Comparison of ENCODE assay signal across 9 mouse cellular contexts in the genomic region with DNA sequence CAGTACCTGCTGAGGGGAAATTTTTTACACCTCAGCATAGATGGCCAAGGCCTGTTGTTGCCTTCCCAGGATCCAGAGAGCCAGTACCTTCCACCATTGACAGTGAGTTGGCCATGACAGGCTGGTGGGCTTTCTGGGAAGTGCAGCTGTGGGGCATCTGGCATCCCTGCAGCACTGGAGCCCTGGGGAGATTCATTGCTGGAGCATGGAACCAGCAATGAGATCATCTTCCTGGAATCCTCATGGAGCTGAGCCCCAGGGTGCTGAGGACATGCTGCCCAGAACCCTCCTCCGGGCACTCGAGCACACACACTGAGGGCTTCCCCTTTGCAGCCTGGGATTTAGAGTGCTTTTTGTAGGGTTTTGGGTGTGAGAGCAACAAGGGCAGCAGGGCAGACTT. TPM values are rescaled to one million over a fixed set of nuclear protein-coding genes. Genes with fewer than 3 reads are reported as not detected.
DNase-seq lines count a peak whose midpoint lies in the region; ATAC-seq and TF ChIP-seq lines count a peak whose summit lies in the region.
"Had no signal": no experiment of that assay in that cellular context is flagged by ENCODE, and none has a peak within 500 bp of the region (broad histone marks: within the 10 kb centered on the region; RNA-seq: fewer than 3 reads in every experiment).

No protein-coding gene starts in this region.

- H3K9ac ChIP-seq in kidney, postnatal 0 days (ENCODE audit: low read depth, low read length): 0 out of 2 replicates have a peak overlapping the region, but pooled peaks have one; percentile 13
- H3K9ac ChIP-seq in intestine, embryonic 16.5 days (ENCODE audit: low read depth, low read length): 0 out of 2 replicates have a peak overlapping the region, but pooled peaks have one; percentile 0
- H3K9ac ChIP-seq in forebrain, postnatal 0 days: no peak overlapping the region

- TF ChIP-seq CTCF in gastrocnemius, adult 2 months (IDR thresholded peaks at IDR 0.05): no peak
- TF ChIP-seq CTCF in kidney, postnatal 0 days (IDR thresholded peaks at IDR 0.05; ENCODE audit: low read depth): no peak
- TF ChIP-seq CTCF in E14TG2a.4 (conservative IDR thresholded peaks at IDR 0.05; ENCODE audit: low read length): no peak
- TF ChIP-seq CTCF in forebrain, postnatal 0 days (IDR thresholded peaks at IDR 0.05; ENCODE audit: low read depth): no peak

- no peaks in the 10 kb centered on the region for H3K9me3 ChIP-seq in kidney, postnatal 0 days (replicated peaks; ENCODE audit: low read length)
- no peaks in the 10 kb centered on the region for H3K9me3 ChIP-seq in E14TG2a.4 (ENCODE audit: low read length)
- H3K9me3 ChIP-seq in intestine, embryonic 16.5 days (ENCODE audit: control insufficient read depth, low read length): no peaks in the 10 kb centered on the region
- no peaks in the 10 kb centered on the region for H3K9me3 ChIP-seq in forebrain, postnatal 0 days (ENCODE audit: low read length)

- no peak for ATAC-seq in kidney, postnatal 0 days (replicated peaks; ENCODE audit: low FRiP score, low read depth)
- no peak for ATAC-seq in intestine, embryonic 16.5 days
- ATAC-seq in forebrain, postnatal 0 days: no peak
- ATAC-seq: hindbrain, postnatal 0 days had no signal

- no peak overlapping the region for H3K4me3 ChIP-seq in gastrocnemius, adult 2 months
- H3K4me3 ChIP-seq in kidney, postnatal 0 days (replicated peaks; ENCODE audit: low read depth, low read length): no peak overlapping the region
- H3K4me3 ChIP-seq in E14TG2a.4 (replicated peaks; ENCODE audit: low read length): peak overlapping the region; percentile 52; the same call in 1 of the 2 replicates
- no peak overlapping the region for H3K4me3 ChIP-seq in intestine, embryonic 16.5 days (ENCODE audit: low read length)
- no peak overlapping the region for H3K4me3 ChIP-seq in forebrain, postnatal 0 days (ENCODE audit: low read depth, low read length)

- no peak overlapping the region for H3K4me2 ChIP-seq in kidney, postnatal 0 days (ENCODE audit: low read length)
- H3K4me2 ChIP-seq in intestine, embryonic 16.5 days (ENCODE audit: low read depth, low read length): no peak overlapping the region
- no peak overlapping the region for H3K4me2 ChIP-seq in forebrain, postnatal 0 days (ENCODE audit: low read depth)

- intact Hi-C loops in gastrocnemius, adult 2 months (cut with DNase I): no loop called here

- no peaks in the 10 kb centered on the region; the same call in 1 of the 2 replicates for H3K36me3 ChIP-seq in kidney, postnatal 0 days (ENCODE audit: insufficient read depth, low read length)
- H3K36me3 ChIP-seq in E14TG2a.4 (ENCODE audit: insufficient read depth, low read length): peaks cover 77% of the 10 kb centered on the region
- H3K36me3 ChIP-seq in intestine, embryonic 16.5 days (ENCODE audit: control insufficient read depth, insufficient read depth, low read length): no peaks in the 10 kb centered on the region; the same call in 1 of the 2 replicates
- peaks cover 5% of the 10 kb centered on the region; the same call in 1 of the 2 replicates for H3K36me3 ChIP-seq in forebrain, postnatal 0 days (ENCODE audit: insufficient read depth)

- H3K27ac ChIP-seq in gastrocnemius, adult 2 months: peak overlapping the region; percentile 78
- no peak overlapping the region for H3K27ac ChIP-seq in kidney, postnatal 0 days
- peak overlapping the region; percentile 16; the same call in 1 of the 2 replicates for H3K27ac ChIP-seq in intestine, embryonic 16.5 days (ENCODE audit: low read length)
- no peak overlapping the region for H3K27ac ChIP-seq in forebrain, postnatal 0 days (ENCODE audit: low read depth, low read length)

- WGBS in kidney, postnatal 0 days: 63% methylated on average over 2 of the region's 2 CpGs
- 52% methylated on average over 2 of the region's 2 CpGs for WGBS in intestine, embryonic 16.5 days
- 52% methylated on average over 2 of the region's 2 CpGs for WGBS in forebrain, postnatal 0 days

- no peak for DNase-seq in gastrocnemius, adult 2 months
- no peak for DNase-seq in gastrocnemius, adult 18-20 months (ENCODE audit: low spot score)
- DNase-seq in kidney, postnatal 0 days (ENCODE audit: low spot score): no peak
- DNase-seq in kidney, adult 9 months: no peak
- no peak for DNase-seq in forebrain, postnatal 0 days
- DNase-seq in Muller cell, postnatal 12 days (ENCODE audit: inconsistent ontology term): no peak

- no peaks in the 10 kb centered on the region for H3K27me3 ChIP-seq in kidney, postnatal 0 days (ENCODE audit: insufficient read depth, low read length)
- H3K27me3 ChIP-seq in E14TG2a.4 (ENCODE audit: insufficient read depth, low read length): no peaks in the 10 kb centered on the region
- no peaks in the 10 kb centered on the region for H3K27me3 ChIP-seq in intestine, embryonic 16.5 days (replicated peaks; ENCODE audit: control insufficient read depth, insufficient read depth, low read length)
- no peaks in the 10 kb centered on the region for H3K27me3 ChIP-seq in forebrain, postnatal 0 days (ENCODE audit: insufficient read depth, low read length)

- H3K4me1 ChIP-seq in kidney, postnatal 0 days (replicated peaks; ENCODE audit: insufficient read depth, low read length): peaks cover 37% of the 10 kb centered on the region; the same call in 1 of the 2 replicates
- peaks cover 99% of the 10 kb centered on the region for H3K4me1 ChIP-seq in E14TG2a.4 (replicated peaks; ENCODE audit: low read depth, low read length)
- H3K4me1 ChIP-seq in intestine, embryonic 16.5 days (ENCODE audit: control insufficient read depth, insufficient read depth, low read length): peaks cover 73% of the 10 kb centered on the region
- H3K4me1 ChIP-seq in forebrain, postnatal 0 days (ENCODE audit: insufficient read depth): peaks cover 5% of the 10 kb centered on the region; the same call in 1 of the 2 replicates

RNA-seq across cellular contexts. Expression of a gene that starts 9.2 kb away (rescaled TPM):
- total RNA-seq in gastrocnemius, adult 2 months (2021): 10 to 100 TPM; 17.2 to 18.0 TPM
- 10 to 100 TPM; 17.6 to 18.5 TPM for total RNA-seq in gastrocnemius, adult 18-20 months (2021)
- polyA plus RNA-seq in kidney, postnatal 0 days (2015; fragmentation: Nextera tagmentation; extraction: Ambion mirVana): 29.6 and 32.0 TPM in 2 replicates
- 33.9 and 35.7 TPM in 2 replicates for polyA plus RNA-seq in intestine, embryonic 16.5 days (2015; fragmentation: Nextera tagmentation; extraction: Ambion mirVana)
- total RNA-seq in forebrain, postnatal 0 days (2014; rRNA removed): 55.7 and 63.0 TPM in 2 replicates
- 47.7 and 54.4 TPM in 2 replicates for polyA plus RNA-seq in forebrain, postnatal 0 days (2015; fragmentation: Nextera tagmentation; extraction: Ambion mirVana)

RNA-seq across cellular contexts. Expression of a gene that starts 25.4 kb away (rescaled TPM):
- total RNA-seq in gastrocnemius, adult 2 months (2021): 10 to 100 TPM in 1 of 2 experiments, 1 to 10 TPM in 1; 1.7 to 10.1 TPM
- 1 to 10 TPM; 3.1 to 6.6 TPM for total RNA-seq in gastrocnemius, adult 18-20 months (2021)
- polyA plus RNA-seq in kidney, postnatal 0 days (2015; fragmentation: Nextera tagmentation; extraction: Ambion mirVana): 11.7 and 14.4 TPM in 2 replicates
- 18.9 and 21.2 TPM in 2 replicates for polyA plus RNA-seq in intestine, embryonic 16.5 days (2015; fragmentation: Nextera tagmentation; extraction: Ambion mirVana)
- 7.8 and 11.0 TPM in 2 replicates for total RNA-seq in forebrain, postnatal 0 days (2014; rRNA removed)
- 6.5 and 8.4 TPM in 2 replicates for polyA plus RNA-seq in forebrain, postnatal 0 days (2015; fragmentation: Nextera tagmentation; extraction: Ambion mirVana)

Comparison
In these comparisons a context has a peak if more than half of its experiments do, and no peak if none do; other contexts are left out.
1. H3K27ac ChIP-seq: peak in gastrocnemius, adult 2 months (single experiment) and intestine, embryonic 16.5 days (single experiment); none in kidney, postnatal 0 days (single experiment) and forebrain, postnatal 0 days (single experiment).